Mouse (Mus musculus) megakaryocyte, embryonic 14.5 days (primary cell): ENCODE measurements at regions not wholly inside any gene's neighbourhood (a gene's known extent, or its start where the extent isn't known, plus 50 kb on each side); places are given as distances from the start of the nearest gene placed in this dataset.

Experiments
- FLI1 ChIP-seq: IDR thresholded peaks from 2 replicates; pipeline ENCODE4 v1.6.1; 2012; ENCODE audit warnings: low read length, inconsistent platforms, mixed read lengths
- GATA1 ChIP-seq: IDR thresholded peaks from 3 replicates; pipeline ENCODE4 v1.6.1; 2012; ENCODE audit warnings: mixed read lengths, low read length, inconsistent platforms, borderline replicate concordance

- no peak for TF ChIP-seq GATA1
- TF ChIP-seq FLI1: no peak
Observed at GRCm38 (mm10) chr10:118746719-118747395, 123.2 kb downstream of the Dyrk2 start.
